Mouse (Mus musculus) common myeloid progenitor, adult 5-6 weeks (primary cell): Measurements from ENCODE around the gene Sec24b. TPM values are rescaled to one million over a fixed set of nuclear protein-coding genes. Genes with fewer than 3 reads are reported as not detected.

Source experiments
- ATAC-seq: replicated peaks from 2 replicates; pipeline ENCODE4 v1.8.0; 2016; ENCODE audit warnings: low read depth, mild to moderate bottlenecking, moderate TSS enrichment, inconsistent platforms; ENCODE audit not compliant: poor library complexity, severe bottlenecking
- total RNA-seq: library from RNA; stranded (forward); fragments of 200-1000, 187-1606 nt; gene quantifications from 2 replicates; pipeline ENCODE4 v1.2.3, GENCODE M21; 2017

Gene Sec24b
- total RNA-seq, 1 experiment from 2014 or later, result 48.5 TPM

GRCm38 (mm10) chr3:130055416-130056385 is 5.7 kb downstream of the Sec24b start:
- ATAC-seq, result no peak

- ATAC-seq, result no peak
Measured at GRCm38 (mm10) chr3:130054587-130054986, 6.8 kb downstream of the Sec24b start.

- no peak for ATAC-seq
Measured at GRCm38 (mm10) chr3:130053340-130054066, 7.8 kb downstream of the Sec24b start.

GRCm38 (mm10) chr3:130052541-130053298 is 8.6 kb downstream of the Sec24b start:
- ATAC-seq, result no peak

DNA sequence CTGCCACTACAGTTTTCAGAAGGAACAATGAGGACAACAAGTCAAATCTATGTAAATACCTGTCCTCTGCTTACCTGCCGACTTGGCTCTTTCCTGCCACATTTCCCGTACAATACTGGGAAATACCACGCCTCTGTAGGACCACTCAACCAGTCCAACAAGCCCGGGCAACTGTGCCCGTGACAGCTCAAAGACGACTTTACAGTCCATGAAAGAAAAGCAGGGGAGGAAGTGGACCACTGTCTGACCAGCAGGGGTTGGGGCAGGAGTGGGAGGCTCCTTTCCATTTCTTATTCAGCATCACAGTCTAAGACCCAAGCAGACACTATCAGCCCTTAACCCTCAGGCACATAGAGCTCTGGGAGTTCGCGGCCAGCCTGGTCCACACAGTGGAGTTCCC is 9.2 kb downstream of the Sec24b start:
- ATAC-seq, result no peak

DNA sequence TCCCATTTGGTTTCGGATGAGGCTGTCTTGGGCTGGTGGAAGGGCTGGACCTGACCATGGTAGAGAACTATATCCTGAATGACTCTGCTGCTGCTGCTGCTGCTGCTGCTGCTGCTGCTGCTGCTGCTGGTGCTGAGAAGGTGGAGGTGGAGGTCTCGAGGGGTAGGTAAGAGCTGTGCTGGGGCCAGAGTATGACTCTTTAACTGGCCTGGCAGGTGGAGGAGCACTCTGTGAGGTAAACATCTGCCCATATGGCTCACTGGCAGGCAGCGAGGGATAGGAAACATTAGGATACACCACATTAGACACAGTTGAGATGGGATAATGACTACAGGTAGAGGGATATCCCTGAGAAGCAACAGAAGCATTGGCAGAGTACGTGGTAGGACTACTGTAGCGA is 20.6 kb downstream of the Sec24b start:
- no peak for ATAC-seq

- ATAC-seq, result 0 out of 2 replicates have a peak, but pooled peaks have one; percentile 22
Measured at GRCm38 (mm10) chr3:130040017-130040416, 21.3 kb downstream of the Sec24b start.

DNA sequence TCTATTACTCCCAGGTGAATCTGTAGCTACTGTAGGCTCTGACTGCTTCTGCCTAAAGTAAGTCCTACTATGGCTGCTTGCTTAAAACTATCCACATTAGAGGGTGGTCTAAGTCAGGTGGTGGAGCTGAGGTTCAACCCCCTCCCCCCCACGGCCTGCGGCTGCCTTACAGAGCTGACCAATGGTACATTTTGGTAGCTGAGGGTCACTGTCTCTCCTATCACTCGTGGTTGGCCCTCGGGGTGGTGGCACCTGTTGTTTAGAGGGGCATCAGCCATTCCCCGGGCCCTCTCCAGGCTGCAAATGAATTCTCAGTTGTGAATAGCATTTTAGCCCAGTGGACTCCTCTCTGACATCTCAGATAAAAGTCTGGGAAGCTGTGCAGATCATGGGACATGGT is 32.6 kb downstream of the Sec24b start:
- ATAC-seq, result no peak

DNA sequence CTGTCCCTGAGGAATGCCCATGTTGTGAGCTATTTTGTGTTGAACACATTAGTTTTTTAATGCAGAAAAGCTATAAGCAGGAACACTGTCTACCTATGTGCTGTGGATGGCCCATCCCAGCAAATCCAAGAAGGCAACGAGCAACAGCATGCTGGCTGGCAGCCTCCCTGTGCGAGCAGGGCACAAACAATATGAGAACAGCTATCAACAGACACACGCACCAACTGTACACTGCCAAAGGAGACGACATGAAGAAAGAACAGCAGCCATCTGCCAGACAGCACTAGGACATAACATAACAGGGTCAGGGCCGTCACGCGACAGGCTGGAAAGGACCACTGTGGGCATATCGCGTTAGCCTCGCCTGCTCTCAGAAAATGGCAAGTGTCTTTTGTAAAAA is 35.2 kb downstream of the Sec24b start:
- ATAC-seq, result no peak

GRCm38 (mm10) chr3:130025556-130025955 is 35.8 kb downstream of the Sec24b start:
- no peak for ATAC-seq

DNA sequence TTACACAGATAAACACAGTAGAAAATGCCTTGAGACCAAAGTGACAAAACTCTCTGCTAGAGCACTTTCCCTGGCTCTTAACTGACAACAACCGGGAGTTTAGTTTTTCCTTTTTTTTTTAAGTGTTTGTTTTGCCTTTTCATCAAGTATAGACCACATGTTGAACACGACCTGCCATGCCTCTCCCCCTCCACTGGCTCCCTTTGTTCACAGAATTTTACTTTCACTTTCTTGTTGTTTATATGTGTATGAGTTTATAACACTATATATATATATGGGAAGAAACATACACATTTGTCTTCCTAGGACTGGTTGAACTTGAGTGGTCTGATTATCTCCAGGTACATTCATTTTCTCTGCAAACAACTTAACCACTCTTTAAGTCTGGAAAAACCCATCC is 48.4 kb downstream of the Sec24b start:
- ATAC-seq, result peak; percentile 56

DNA sequence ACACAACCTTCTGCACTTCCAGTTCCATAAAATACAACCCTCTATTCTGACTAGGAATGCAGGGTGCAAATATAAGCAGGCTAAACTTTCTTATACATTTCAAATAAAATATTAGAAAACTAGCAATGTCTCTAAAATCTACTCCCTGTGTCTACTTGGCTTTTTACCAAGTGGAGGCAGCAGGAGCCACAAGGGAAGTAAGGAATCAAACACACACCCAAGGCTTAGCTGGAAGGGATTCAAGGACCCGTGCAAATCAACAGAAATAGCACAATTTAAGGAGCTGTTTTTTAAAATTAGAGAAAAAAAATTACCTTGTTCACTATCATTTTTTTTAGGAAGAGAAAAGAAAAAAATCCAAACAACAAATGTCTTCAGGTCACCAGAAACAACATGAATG is 50.1 kb downstream of the Sec24b start:
- no peak for ATAC-seq

GRCm38 (mm10) chr3:130006141-130006540 is 55.2 kb downstream of the Sec24b start:
- no peak for ATAC-seq

- no peak for ATAC-seq
Measured at GRCm38 (mm10) chr3:130000926-130001325, 60.4 kb downstream of the Sec24b start.

GRCm38 (mm10) chr3:129998526-129998925 is 62.8 kb downstream of the Sec24b start:
- no peak for ATAC-seq

- ATAC-seq, result no peak
Measured at GRCm38 (mm10) chr3:129998001-129998400, 63.4 kb downstream of the Sec24b start.

- no peak for ATAC-seq
Measured at GRCm38 (mm10) chr3:129997324-129997723, 64.0 kb downstream of the Sec24b start.

- no peak for ATAC-seq
Measured at GRCm38 (mm10) chr3:129987297-129987696, 74.1 kb downstream of the Sec24b start.

GRCm38 (mm10) chr3:129985335-129985734 is 76.0 kb downstream of the Sec24b start:
- no peak for ATAC-seq

DNA sequence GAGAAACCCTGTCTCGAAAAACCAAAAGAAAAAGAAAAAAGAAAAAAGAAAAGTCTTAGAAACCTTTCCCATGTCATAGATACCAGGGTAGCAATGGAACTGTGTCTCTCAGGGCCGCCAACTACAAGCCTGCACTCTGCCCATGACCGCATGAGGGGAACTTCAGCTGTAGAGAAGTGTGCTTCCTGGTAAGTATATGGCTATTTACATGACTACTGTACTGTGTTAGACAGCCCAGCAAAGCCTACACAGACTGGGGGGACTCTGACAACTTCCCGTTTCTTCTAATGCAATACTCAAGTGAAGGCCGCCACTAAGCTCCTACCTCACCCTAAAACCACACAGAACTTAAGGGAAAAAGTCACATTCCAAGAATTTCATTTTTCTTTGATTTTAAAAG is 76.6 kb downstream of the Sec24b start:
- ATAC-seq, result peak; percentile 86
